Mouse (Mus musculus) forebrain, postnatal 0 days (tissue): ENCODE results near the gene Wdr18. TPM values are rescaled to one million over a fixed set of nuclear protein-coding genes. Genes with fewer than 3 reads are reported as not detected.

Source experiments
- ATAC-seq: fragments of 200-750 bp; cut with Nextera tagmentation; 2 replicates; pipeline ENCODE4 v1.8.0; 2017; ENCODE audit warnings: mild to moderate bottlenecking, moderate library complexity
- DNase-seq: peaks from one replicate; pipeline ENCODE4 v3.0.0-alpha.2; 2015
- H3K27ac ChIP-seq: fragments of 300-500 bp; sonication (generic); 2 replicates; pipeline ENCODE4 v1.5.1; 2014; ENCODE audit warnings: low read depth, mild to moderate bottlenecking, antibody characterized with exemption, low read length, moderate library complexity, mixed read lengths
- H3K27me3 ChIP-seq: fragments of 300-500 bp; sonication (generic); 2 replicates; pipeline ENCODE4 v1.6.1; 2014; ENCODE audit warnings: mild to moderate bottlenecking, low read length, mixed read lengths; ENCODE audit not compliant: insufficient read depth
- H3K36me3 ChIP-seq: fragments of 300-500 bp; sonication (generic); 2 replicates; pipeline ENCODE4 v1.6.1; 2014; ENCODE audit warnings: mild to moderate bottlenecking, moderate library complexity; ENCODE audit not compliant: insufficient read depth
- H3K4me1 ChIP-seq: fragments of 300-500 bp; sonication (generic); 2 replicates; pipeline ENCODE4 v1.6.1; 2014; ENCODE audit warnings: antibody characterized with exemption; ENCODE audit not compliant: insufficient read depth
- H3K4me2 ChIP-seq: fragments of 300-500 bp; sonication (generic); 2 replicates; pipeline ENCODE4 v1.6.1; 2014; ENCODE audit warnings: low read depth, mild to moderate bottlenecking, moderate library complexity
- H3K4me3 ChIP-seq: fragments of 300-500 bp; sonication (generic); 2 replicates; pipeline ENCODE4 v1.5.1; 2014; ENCODE audit warnings: low read depth, low read length, mixed read lengths
- H3K9ac ChIP-seq: fragments of 300-500 bp; sonication (generic); 2 replicates; pipeline ENCODE4 v1.6.1; 2014; ENCODE audit warnings: mild to moderate bottlenecking
- H3K9me3 ChIP-seq: fragments of 300-500 bp; sonication (generic); 2 replicates; pipeline ENCODE4 v1.6.1; 2016; ENCODE audit warnings: low read length
- CTCF ChIP-seq: sonication (generic); IDR thresholded peaks from 2 replicates; pipeline ENCODE4 v1.5.1; 2016; ENCODE audit warnings: antibody characterized with exemption, control low read depth, low read depth
- WGBS: fragments of 180-500 bp; shearing (Covaris S2); extraction: QIAGEN DNeasy Blood & Tissue Kit; methylation state at CpG from one replicate; pipeline ENCODE4 v1.1.7; 2014; 5-methylcytosine and 5-hydroxymethylcytosine counted together
- polyA plus RNA-seq: library from polyadenylated mRNA; unstranded; fragments of >200 nt; fragmentation: Nextera tagmentation; extraction: Ambion mirVana; gene quantifications from 2 replicates; pipeline ENCODE4 v1.2.1, GENCODE M21; 2015
- total RNA-seq: library from RNA; depleted of rRNA; stranded (reverse); fragments of >200 nt; gene quantifications from 2 replicates; pipeline ENCODE4 v1.2.3, GENCODE M21; 2014

Gene Wdr18
- total and polyA plus RNA-seq, 2 experiments from 2014 or later = 58.2 to 107 TPM

GRCm38 (mm10) chr10:79997034-79997760 is 37.2 kb downstream of the Wdr18 start:
- Histone ChIP-seq H3K9me3 (no peaks in the 10 kb centered on the region), H3K36me3 (no peaks in the 10 kb centered on the region), H3K4me3 (peak overlapping the region; percentile 44), H3K9ac (peak overlapping the region; percentile 43; the same call in 1 of the 2 replicates), H3K27ac (0 out of 2 replicates have a peak overlapping the region, but pooled peaks have one; percentile 23), H3K27me3 (no peaks in the 10 kb centered on the region), H3K4me2 (peak overlapping the region; percentile 79), H3K4me1 (no peaks in the 10 kb centered on the region)
- DNase-seq (peak; percentile 90), ATAC-seq (peak; percentile 83)
- WGBS = 2% methylated on average over 35 of the region's 35 CpGs
- no peak for TF ChIP-seq CTCF

DNA sequence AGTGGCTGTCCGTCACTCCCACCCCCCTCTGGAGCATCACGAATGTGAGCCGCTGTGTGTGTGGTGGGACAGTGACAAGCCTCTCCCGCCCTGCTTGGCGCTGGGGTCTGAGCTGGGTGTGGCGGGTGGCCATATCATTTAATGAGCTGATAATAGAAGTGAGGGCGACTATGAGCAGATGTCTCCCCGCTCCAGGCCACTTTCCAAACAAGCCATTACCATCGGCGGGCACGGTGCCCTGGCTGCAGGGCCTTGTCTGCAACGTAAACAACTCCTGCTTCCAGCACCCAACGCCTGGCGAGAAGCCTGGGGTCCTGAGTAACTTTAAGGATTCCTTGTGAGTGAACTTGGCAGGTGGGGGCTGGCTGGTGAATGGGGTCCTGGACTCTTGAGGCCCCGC is 37.9 kb downstream of the Wdr18 start:
- WGBS = 8% methylated on average over 15 of the region's 15 CpGs
- H3K9ac ChIP-seq = peak overlapping the region; percentile 43; the same call in 1 of the 2 replicates
- H3K4me3 ChIP-seq = peak overlapping the region; percentile 44
- DNase-seq (peak; percentile 41), ATAC-seq (0 out of 2 replicates have a peak, but pooled peaks have one; percentile 4)
- peaks cover 2% of the 10 kb centered on the region; the same call in 1 of the 2 replicates for H3K27me3 ChIP-seq
- H3K36me3 ChIP-seq = no peaks in the 10 kb centered on the region
- peak overlapping the region; percentile 79 for H3K4me2 ChIP-seq
- no peaks in the 10 kb centered on the region for H3K9me3 ChIP-seq
- no peak overlapping the region for H3K27ac ChIP-seq
- TF ChIP-seq CTCF = no peak
- no peaks in the 10 kb centered on the region for H3K4me1 ChIP-seq

GRCm38 (mm10) chr10:80001945-80002344 is 42.0 kb downstream of the Wdr18 start:
- peaks cover 9% of the 10 kb centered on the region; the same call in 1 of the 2 replicates for H3K27me3 ChIP-seq
- DNase-seq (no peak), ATAC-seq (no peak)
- H3K4me2 ChIP-seq = no peak overlapping the region
- H3K36me3 ChIP-seq = no peaks in the 10 kb centered on the region
- H3K4me1 ChIP-seq = no peaks in the 10 kb centered on the region
- H3K27ac ChIP-seq = no peak overlapping the region
- TF ChIP-seq CTCF = no peak
- WGBS = 79% methylated on average over 9 of the region's 9 CpGs
- no peak overlapping the region for H3K9ac ChIP-seq
- no peaks in the 10 kb centered on the region for H3K9me3 ChIP-seq
- H3K4me3 ChIP-seq = no peak overlapping the region

DNA sequence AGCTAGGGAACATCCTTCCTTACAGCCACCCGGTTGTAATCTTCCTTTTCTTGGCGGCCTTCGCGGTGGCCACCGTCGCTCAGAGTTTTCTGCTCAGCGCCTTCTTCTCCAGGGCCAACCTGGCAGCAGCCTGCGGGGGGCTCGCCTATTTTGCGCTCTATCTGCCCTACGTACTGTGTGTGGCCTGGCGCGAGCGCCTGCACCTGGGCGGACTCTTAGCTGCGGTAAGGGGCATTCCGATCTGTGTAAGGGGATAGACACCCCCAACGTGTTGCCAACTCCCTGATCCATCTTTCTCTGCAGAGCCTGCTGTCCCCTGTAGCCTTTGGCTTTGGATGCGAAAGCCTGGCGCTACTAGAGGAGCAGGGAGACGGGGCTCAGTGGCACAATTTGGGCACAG is 42.9 kb downstream of the Wdr18 start:
- Histone ChIP-seq H3K9me3 (no peaks in the 10 kb centered on the region), H3K9ac (no peak overlapping the region), H3K4me3 (no peak overlapping the region), H3K4me2 (no peak overlapping the region), H3K27ac (no peak overlapping the region), H3K4me1 (no peaks in the 10 kb centered on the region), H3K27me3 (peaks cover 9% of the 10 kb centered on the region; the same call in 1 of the 2 replicates), H3K36me3 (no peaks in the 10 kb centered on the region)
- 21% methylated on average over 21 of the region's 21 CpGs for WGBS
- DNase-seq (no peak), ATAC-seq (no peak)
- no peak for TF ChIP-seq CTCF

- Histone ChIP-seq H3K36me3 (no peaks in the 10 kb centered on the region), H3K4me3 (no peak overlapping the region), H3K27me3 (peaks cover 9% of the 10 kb centered on the region; the same call in 1 of the 2 replicates), H3K4me1 (no peaks in the 10 kb centered on the region), H3K9ac (no peak overlapping the region), H3K4me2 (no peak overlapping the region), H3K9me3 (no peaks in the 10 kb centered on the region), H3K27ac (no peak overlapping the region)
- WGBS = 64% methylated on average over 9 of the region's 9 CpGs
- DNase-seq (no peak), ATAC-seq (no peak)
- no peak for TF ChIP-seq CTCF
Observed at GRCm38 (mm10) chr10:80003374-80004232, 43.7 kb downstream of the Wdr18 start.

GRCm38 (mm10) chr10:80004233-80004705 is 44.3 kb downstream of the Wdr18 start:
- Histone ChIP-seq H3K9me3 (no peaks in the 10 kb centered on the region), H3K36me3 (no peaks in the 10 kb centered on the region), H3K9ac (no peak overlapping the region), H3K27me3 (peaks cover 9% of the 10 kb centered on the region; the same call in 1 of the 2 replicates), H3K4me3 (no peak overlapping the region), H3K4me2 (no peak overlapping the region), H3K27ac (no peak overlapping the region), H3K4me1 (no peaks in the 10 kb centered on the region)
- WGBS = 88% methylated on average over 8 of the region's 8 CpGs
- ATAC-seq (no peak), DNase-seq (no peak)
- no peak for TF ChIP-seq CTCF
